Mouse (Mus musculus) MEL (cell line): ENCODE data around the gene Cotl1. TPM values are rescaled to one million over a fixed set of nuclear protein-coding genes. Genes with fewer than 3 reads are reported as not detected.

Experiments used
- DNase-seq: peaks from one replicate; pipeline ENCODE4 v3.0.0; 2011; ENCODE audit warnings: low read depth, low spot score
- H3K27ac ChIP-seq: 2 replicates; pipeline ENCODE4 v1.5.1; 2012; ENCODE audit warnings: low read depth, mild to moderate bottlenecking, control low read depth, low read length, moderate library complexity; ENCODE audit not compliant: control insufficient read depth
- H3K27me3 ChIP-seq, 2 experiments: fragments of 150-350 bp in 1 of 2; sonication (generic) in 1 of 2; 2 replicates each; pipeline ENCODE4 v1.6.1; 2012; ENCODE audit warnings: low read length in 2 of 2, mild to moderate bottlenecking in 2 of 2, improper control_type of control experiment in 1 of 2, moderate library complexity in 1 of 2; ENCODE audit not compliant: insufficient read depth in 2 of 2, control insufficient read depth in 1 of 2
- H3K36me3 ChIP-seq, 2 experiments: 2 replicates each; pipeline ENCODE4 v1.6.1; 2012 to 2014; ENCODE audit warnings: low read length in 2 of 2, improper control_type of control experiment in 1 of 2, inconsistent platforms in 1 of 2, mild to moderate bottlenecking in 1 of 2; ENCODE audit not compliant: insufficient read depth in 2 of 2, control insufficient read depth in 1 of 2
- H3K4me1 ChIP-seq, 2 experiments: fragments of 150-350 bp in 1 of 2; sonication (generic) in 1 of 2; 2 replicates each; pipeline ENCODE4 v1.6.1; 2012; ENCODE audit warnings: low read length in 2 of 2, improper control_type of control experiment in 1 of 2, mild to moderate bottlenecking in 1 of 2; ENCODE audit not compliant: insufficient read depth in 2 of 2, control insufficient read depth in 1 of 2
- H3K4me3 ChIP-seq, 2 experiments: fragments of 150-350 bp in 1 of 2; sonication (generic) in 1 of 2; 2 replicates each; pipeline ENCODE4 v1.5.1; 2012; ENCODE audit warnings: low read depth in 2 of 2, low read length in 2 of 2, mild to moderate bottlenecking in 2 of 2, moderate library complexity in 2 of 2, control low read depth in 1 of 2, improper control_type of control experiment in 1 of 2; ENCODE audit not compliant: control insufficient read depth in 1 of 2, insufficient read depth in 1 of 2
- H3K79me2 ChIP-seq: 2 replicates; pipeline ENCODE4 v1.6.1; 2012; ENCODE audit warnings: mild to moderate bottlenecking, low read length, moderate library complexity; ENCODE audit not compliant: control insufficient read depth, poor library complexity, insufficient read depth
- H3K9ac ChIP-seq: 2 replicates; pipeline ENCODE4 v1.6.1; 2012; ENCODE audit warnings: low read depth, mild to moderate bottlenecking, control low read depth, low read length, moderate library complexity; ENCODE audit not compliant: control insufficient read depth, poor library complexity, severe bottlenecking
- H3K9me3 ChIP-seq: fragments of 150-350 bp; sonication (generic); replicated peaks from 2 replicates; pipeline ENCODE4 v1.6.1; 2012; ENCODE audit warnings: mild to moderate bottlenecking, low read length, improper control_type of control experiment, moderate library complexity; ENCODE audit not compliant: insufficient read depth
- BHLHE40 ChIP-seq: IDR thresholded peaks from 2 replicates; pipeline ENCODE4 v1.6.1; 2012; ENCODE audit warnings: low read depth, mild to moderate bottlenecking, inconsistent platforms, low read length, improper control_type of control experiment, borderline replicate concordance
- CHD1 ChIP-seq: IDR thresholded peaks from 2 replicates; pipeline ENCODE4 v1.6.1; 2012; ENCODE audit warnings: low read depth, mild to moderate bottlenecking, inconsistent platforms, low read length, improper control_type of control experiment
- CTCF ChIP-seq, 3 experiments: IDR thresholded peaks in 2 of 3; conservative IDR thresholded peaks in 1 of 3; 2 replicates each; pipeline ENCODE4 v1.5.1; 2011 to 2012; ENCODE audit warnings: low read length in 3 of 3, low read depth in 2 of 3, mild to moderate bottlenecking in 2 of 3, improper control_type of control experiment in 1 of 3, inconsistent platforms in 1 of 3, mixed read lengths in 1 of 3, moderate library complexity in 1 of 3; ENCODE audit not compliant: control insufficient read depth in 1 of 3, insufficient read depth in 1 of 3, poor library complexity in 1 of 3, severe bottlenecking in 1 of 3
- ELF1 ChIP-seq: IDR thresholded peaks from 2 replicates; pipeline ENCODE4 v1.6.1; 2014; ENCODE audit warnings: low read depth, mild to moderate bottlenecking, inconsistent platforms, low read length, improper control_type of control experiment, moderate library complexity
- EP300 ChIP-seq, 2 experiments: IDR thresholded peaks; 2 replicates each; pipeline ENCODE4 v1.6.1; 2011; ENCODE audit warnings: improper control_type of control experiment in 2 of 2, low read length in 2 of 2, low read depth in 1 of 2, mild to moderate bottlenecking in 1 of 2
- ETS1 ChIP-seq: IDR thresholded peaks from 2 replicates; pipeline ENCODE4 v1.6.1; 2012; ENCODE audit warnings: low read depth, mild to moderate bottlenecking, inconsistent platforms, low read length, improper control_type of control experiment, moderate library complexity
- GABPA ChIP-seq: IDR thresholded peaks from 2 replicates; pipeline ENCODE4 v1.6.1; 2012; ENCODE audit warnings: low read depth, mild to moderate bottlenecking, inconsistent platforms, low read length, improper control_type of control experiment, moderate library complexity
- GATA1 ChIP-seq: IDR thresholded peaks from 2 replicates; pipeline ENCODE4 v1.6.1; 2011; ENCODE audit warnings: low read depth, low read length, improper control_type of control experiment
- KAT2A ChIP-seq: conservative IDR thresholded peaks from 2 replicates; pipeline ENCODE4 v1.6.1; 2012; ENCODE audit warnings: low read depth, low read length, improper control_type of control experiment, inconsistent platforms
- MAX ChIP-seq: IDR thresholded peaks from 2 replicates; pipeline ENCODE4 v1.6.1; 2011; ENCODE audit warnings: low read length, improper control_type of control experiment
- MAZ ChIP-seq: IDR thresholded peaks from 2 replicates; pipeline ENCODE4 v1.6.1; 2012; ENCODE audit warnings: low read depth, mild to moderate bottlenecking, inconsistent platforms, low read length, improper control_type of control experiment
- MEF2A ChIP-seq: IDR thresholded peaks from 2 replicates; pipeline ENCODE4 v1.6.1; 2014; ENCODE audit warnings: low read depth, mild to moderate bottlenecking, inconsistent platforms, low read length, improper control_type of control experiment; ENCODE audit not compliant: poor library complexity, insufficient replicate concordance, severe bottlenecking; ENCODE audit errors: extremely low read depth
- MYC ChIP-seq: IDR thresholded peaks from 2 replicates; pipeline ENCODE4 v1.6.1; 2011; ENCODE audit warnings: low read depth, mild to moderate bottlenecking, low read length, improper control_type of control experiment, moderate library complexity
- NELFE ChIP-seq: IDR thresholded peaks from 2 replicates; pipeline ENCODE4 v1.6.1; 2011; ENCODE audit warnings: low read depth, low read length, improper control_type of control experiment
- RAD21 ChIP-seq: IDR thresholded peaks from 2 replicates; pipeline ENCODE4 v1.6.1; 2011; ENCODE audit warnings: mild to moderate bottlenecking, low read depth, low read length, improper control_type of control experiment
- RCOR1 ChIP-seq: IDR thresholded peaks from 2 replicates; pipeline ENCODE4 v1.6.1; 2012; ENCODE audit warnings: low read depth, mild to moderate bottlenecking, inconsistent platforms, low read length, improper control_type of control experiment
- SMC3 ChIP-seq: IDR thresholded peaks from 2 replicates; pipeline ENCODE4 v1.6.1; 2011; ENCODE audit warnings: low read depth, low read length, improper control_type of control experiment
- TAL1 ChIP-seq: IDR thresholded peaks from 2 replicates; pipeline ENCODE4 v1.6.1; 2012; ENCODE audit warnings: mild to moderate bottlenecking, inconsistent platforms, low read length, moderate library complexity, mixed read lengths
- TCF12 ChIP-seq: IDR thresholded peaks from 2 replicates; pipeline ENCODE4 v1.6.1; 2014; ENCODE audit warnings: low read depth, mild to moderate bottlenecking, inconsistent platforms, low read length, improper control_type of control experiment, moderate library complexity
- UBTF ChIP-seq: IDR thresholded peaks from 2 replicates; pipeline ENCODE4 v1.6.1; 2012; ENCODE audit warnings: low read depth, mild to moderate bottlenecking, inconsistent platforms, low read length, improper control_type of control experiment, moderate library complexity, borderline replicate concordance; ENCODE audit not compliant: insufficient read depth
- USF1 ChIP-seq: IDR thresholded peaks from 2 replicates; pipeline ENCODE4 v1.6.1; 2014; ENCODE audit warnings: low read depth, mild to moderate bottlenecking, inconsistent platforms, low read length, improper control_type of control experiment, moderate library complexity
- USF2 ChIP-seq, 2 experiments: IDR thresholded peaks; 2 replicates each; pipeline ENCODE4 v1.6.1; 2011 to 2012; ENCODE audit warnings: improper control_type of control experiment in 2 of 2, low read length in 2 of 2, borderline replicate concordance in 1 of 2, inconsistent platforms in 1 of 2, low read depth in 1 of 2, mild to moderate bottlenecking in 1 of 2; ENCODE audit not compliant: insufficient read depth in 1 of 2
- ZC3H11A ChIP-seq: IDR thresholded peaks from 2 replicates; pipeline ENCODE4 v1.6.1; 2012; ENCODE audit warnings: low read depth, mild to moderate bottlenecking, inconsistent platforms, low read length, improper control_type of control experiment
- ZMIZ1 ChIP-seq: IDR thresholded peaks from 2 replicates; pipeline ENCODE4 v1.6.1; 2012; ENCODE audit warnings: low read depth, mild to moderate bottlenecking, inconsistent platforms, low read length, improper control_type of control experiment, moderate library complexity
- polyA plus RNA-seq, 2 experiments: library from polyadenylated mRNA; stranded (reverse) in 1 of 2; unstranded in 1 of 2; fragments of >175 nt in 1 of 2; fragments of >200 nt in 1 of 2; gene quantifications; 2 replicates each; pipeline versions ENCODE4 v1.2.1 to v1.2.4; 2012; ENCODE audit warnings: low replicate concordance in 2 of 2, low read depth in 1 of 2; ENCODE audit not compliant: insufficient read length in 2 of 2, insufficient read depth in 1 of 2, missing spikeins in 1 of 2
- total RNA-seq: library from RNA; depleted of rRNA; stranded (reverse); fragments of 300-350 nt; gene quantifications from 2 replicates; pipeline ENCODE4 v1.2.3, GENCODE M21; 2012

Cotl1 gene
- total and polyA plus RNA-seq, 3 experiments: 70.3 to 114 TPM; not detected in 1

DNA sequence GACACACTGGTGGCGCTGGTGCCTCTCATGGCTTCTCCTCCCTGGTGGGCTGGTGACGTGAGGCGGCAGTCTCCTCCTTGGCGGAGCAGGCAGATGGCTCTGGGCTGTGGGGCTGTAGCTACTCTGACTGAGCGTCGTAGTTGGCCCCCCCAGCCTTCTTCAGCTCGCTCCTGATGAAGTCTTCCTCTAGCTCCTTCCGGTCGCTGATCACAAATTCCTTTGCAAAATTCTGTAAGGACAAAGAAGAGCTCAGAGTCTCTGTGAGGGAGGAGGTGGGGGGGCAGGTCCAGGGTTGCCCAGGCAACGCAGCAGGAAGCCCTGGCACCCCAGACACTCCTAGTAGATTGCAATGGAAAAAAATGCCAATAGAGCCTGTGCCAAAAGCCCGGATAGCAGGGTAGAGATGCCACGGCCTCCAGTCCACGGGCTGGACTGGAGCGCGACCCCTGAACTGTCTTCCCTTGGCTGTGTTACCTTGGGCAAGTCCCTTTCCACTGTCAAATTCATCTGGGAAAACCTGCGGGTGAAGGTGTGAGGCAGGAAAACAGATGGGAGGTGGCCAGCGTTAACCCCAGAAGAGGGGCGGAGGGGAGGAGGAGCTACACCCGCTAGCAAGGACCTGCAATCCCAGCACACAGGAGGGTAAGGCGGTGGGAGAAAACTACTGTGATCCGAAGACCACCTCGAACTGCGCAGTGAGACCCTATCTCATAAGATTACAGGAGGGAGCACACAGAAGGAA, 30.0 kb downstream of the Cotl1 start:
- H3K9me3 ChIP-seq: no peaks in the 10 kb centered on the region
- H3K36me3 ChIP-seq: peaks cover 0 to 38% of the 10 kb centered on the region in 2 experiments; a peak in 2 of 4 replicates
- TF ChIP-seq RAD21: no peak
- no peak for TF ChIP-seq USF2 (IDR thresholded peaks at IDR 0.05; ENCODE audit: borderline replicate concordance in 1 of 2, insufficient read depth in 1 of 2, low read depth in 1 of 2, low read length in 2 of 2)
- TF ChIP-seq GATA1: no peak
- TF ChIP-seq RCOR1: no peak
- TF ChIP-seq USF1: no peak
- no peak for TF ChIP-seq UBTF
- TF ChIP-seq ELF1: no peak
- TF ChIP-seq TCF12: no peak
- no peak for TF ChIP-seq EP300 (IDR thresholded peaks at IDR 0.05; ENCODE audit: low read depth in 1 of 2, low read length in 2 of 2)
- no peak for TF ChIP-seq BHLHE40
- no peak for TF ChIP-seq MEF2A
- no peak for TF ChIP-seq MAX
- TF ChIP-seq ZMIZ1: no peak
- no peak for TF ChIP-seq CHD1
- no peak for TF ChIP-seq CTCF (IDR thresholded peaks at IDR 0.05 in 2 of 3, conservative IDR thresholded peaks at IDR 0.05 in 1 of 3; ENCODE audit: control insufficient read depth in 1 of 3, insufficient read depth in 1 of 3, low read depth in 2 of 3, low read length in 3 of 3, poor library complexity in 1 of 3, severe bottlenecking in 1 of 3)
- TF ChIP-seq ETS1: no peak
- no peak for TF ChIP-seq KAT2A
- TF ChIP-seq, all 39 proteins: peak for 0
- H3K4me1 ChIP-seq: peaks cover 9 to 54% of the 10 kb centered on the region in 2 experiments
- no peaks in the 10 kb centered on the region for H3K27me3 ChIP-seq
- no peak for DNase-seq
- H3K4me3 ChIP-seq: no peak overlapping the region
- H3K9ac ChIP-seq: no peak overlapping the region
- H3K27ac ChIP-seq: no peak overlapping the region
- H3K79me2 ChIP-seq: no peaks in the 10 kb centered on the region

DNA sequence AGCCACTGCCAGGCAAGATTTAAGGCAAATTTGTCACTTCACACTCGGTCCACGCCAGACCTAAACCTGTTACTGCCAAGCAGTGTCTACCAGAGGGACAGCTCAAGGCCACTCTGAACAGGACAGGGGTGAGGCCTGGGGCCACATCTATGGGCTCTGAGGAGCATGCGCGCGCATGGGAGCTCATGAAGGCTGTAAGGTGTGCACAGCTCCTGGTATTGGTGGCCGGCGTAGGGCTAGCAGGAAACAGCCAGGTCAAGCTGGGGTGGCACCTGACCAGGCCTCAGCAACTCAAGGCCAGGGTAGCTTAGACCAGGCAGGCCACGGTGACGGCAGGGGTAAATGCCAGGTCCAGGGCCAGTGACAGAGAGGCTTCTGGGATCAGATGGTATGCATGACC, 30.7 kb downstream of the Cotl1 start:
- Histone ChIP-seq H3K27ac (no peak overlapping the region), H3K9ac (no peak overlapping the region), H3K4me3 (no peak overlapping the region), H3K4me1 (peaks cover 9 to 54% of the 10 kb centered on the region in 2 experiments), H3K79me2 (no peaks in the 10 kb centered on the region), H3K27me3 (no peaks in the 10 kb centered on the region), H3K9me3 (no peaks in the 10 kb centered on the region), H3K36me3 (peaks cover 0 to 38% of the 10 kb centered on the region in 2 experiments; a peak in 2 of 4 replicates)
- DNase-seq: no peak
- TF ChIP-seq NELFE (no peak), EP300 (IDR thresholded peaks at IDR 0.05; ENCODE audit: low read depth in 1 of 2, low read length in 2 of 2) (no peak), CTCF (IDR thresholded peaks at IDR 0.05 in 2 of 3, conservative IDR thresholded peaks at IDR 0.05 in 1 of 3; ENCODE audit: control insufficient read depth in 1 of 3, insufficient read depth in 1 of 3, low read depth in 2 of 3, low read length in 3 of 3, poor library complexity in 1 of 3, severe bottlenecking in 1 of 3) (no peak), SMC3 (no peak), MYC (no peak), TAL1 (no peak), ETS1 (no peak), BHLHE40 (no peak), MAZ (no peak), GABPA (no peak), TCF12 (no peak), GATA1 (no peak), MAX (no peak), RAD21 (no peak), ZC3H11A (no peak)
